Mouse (Mus musculus) megakaryocyte, embryonic 14.5 days (primary cell): ENCODE measurements around the gene Fbxl13. TPM values are rescaled to one million over a fixed set of nuclear protein-coding genes. Genes with fewer than 3 reads are reported as not detected.

Experiments used
- H3K27me3 ChIP-seq: replicated peaks from 2 replicates; pipeline ENCODE3; 2012; ENCODE audit warnings: inconsistent platforms
- H3K36me3 ChIP-seq: replicated peaks from 2 replicates; pipeline ENCODE3; 2012; ENCODE audit warnings: low read length, inconsistent platforms, mixed read lengths
- H3K4me1 ChIP-seq: 2 replicates; pipeline ENCODE4 v1.6.1; 2012; ENCODE audit warnings: inconsistent platforms
- H3K4me3 ChIP-seq: replicated peaks from 2 replicates; pipeline ENCODE3; 2012; ENCODE audit warnings: moderate library complexity, mild to moderate bottlenecking, inconsistent platforms
- H3K9me3 ChIP-seq: 2 replicates; pipeline ENCODE4 v1.6.1; 2012; ENCODE audit warnings: inconsistent platforms
- FLI1 ChIP-seq: IDR thresholded peaks from 2 replicates; pipeline ENCODE4 v1.6.1; 2012; ENCODE audit warnings: low read length, inconsistent platforms, mixed read lengths
- GATA1 ChIP-seq: IDR thresholded peaks from 3 replicates; pipeline ENCODE4 v1.6.1; 2012; ENCODE audit warnings: mixed read lengths, low read length, inconsistent platforms, borderline replicate concordance
- polyA plus RNA-seq: library from polyadenylated mRNA; stranded (reverse); fragments of >175 nt; gene quantifications from 2 replicates; pipeline ENCODE4 v1.2.3, GENCODE M21; 2012; ENCODE audit warnings: low replicate concordance; ENCODE audit not compliant: insufficient read depth

The Fbxl13 gene
- polyA plus RNA-seq, 1 experiment, result not detected

- Histone ChIP-seq H3K4me1 (peaks cover 20% of the 10 kb centered on the region), H3K36me3 (no peaks in the 10 kb centered on the region), H3K9me3 (no peaks in the 10 kb centered on the region), H3K27me3 (no peaks in the 10 kb centered on the region), H3K4me3 (no peak overlapping the region)
- TF ChIP-seq FLI1 (no peak), GATA1 (no peak)
Observed at GRCm38 (mm10) chr5:21493294-21493999, 152.0 kb downstream of the Fbxl13 start.

GRCm38 (mm10) chr5:21492213-21492612, 153.2 kb downstream of the Fbxl13 start:
- H3K27me3 ChIP-seq, result no peaks in the 10 kb centered on the region
- H3K4me1 ChIP-seq, result peaks cover 22% of the 10 kb centered on the region
- H3K4me3 ChIP-seq, result no peak overlapping the region
- H3K9me3 ChIP-seq, result no peaks in the 10 kb centered on the region
- TF ChIP-seq FLI1, result no peak
- no peak for TF ChIP-seq GATA1
- no peaks in the 10 kb centered on the region for H3K36me3 ChIP-seq

- peaks cover 21% of the 10 kb centered on the region for H3K4me1 ChIP-seq
- H3K4me3 ChIP-seq, result no peak overlapping the region
- no peaks in the 10 kb centered on the region for H3K9me3 ChIP-seq
- no peaks in the 10 kb centered on the region for H3K36me3 ChIP-seq
- H3K27me3 ChIP-seq, result no peaks in the 10 kb centered on the region
- TF ChIP-seq GATA1 (no peak), FLI1 (no peak)
Observed at GRCm38 (mm10) chr5:21491469-21491868, 154.0 kb downstream of the Fbxl13 start.

GRCm38 (mm10) chr5:21489135-21489534, 156.3 kb downstream of the Fbxl13 start:
- Histone ChIP-seq H3K9me3 (no peaks in the 10 kb centered on the region), H3K4me3 (no peak overlapping the region), H3K27me3 (no peaks in the 10 kb centered on the region), H3K36me3 (no peaks in the 10 kb centered on the region), H3K4me1 (peaks cover 10% of the 10 kb centered on the region)
- TF ChIP-seq FLI1, result no peak
- no peak for TF ChIP-seq GATA1

- Histone ChIP-seq H3K4me3 (no peak overlapping the region), H3K27me3 (no peaks in the 10 kb centered on the region), H3K4me1 (peaks cover 10% of the 10 kb centered on the region), H3K9me3 (no peaks in the 10 kb centered on the region), H3K36me3 (no peaks in the 10 kb centered on the region)
- no peak for TF ChIP-seq FLI1
- TF ChIP-seq GATA1, result no peak
Observed at GRCm38 (mm10) chr5:21488506-21488905, 156.9 kb downstream of the Fbxl13 start.

GRCm38 (mm10) chr5:21487716-21488115, 157.7 kb downstream of the Fbxl13 start:
- H3K4me3 ChIP-seq, result no peak overlapping the region
- TF ChIP-seq FLI1, result no peak
- no peak for TF ChIP-seq GATA1
- no peaks in the 10 kb centered on the region for H3K9me3 ChIP-seq

GRCm38 (mm10) chr5:21487306-21487705, 158.1 kb downstream of the Fbxl13 start:
- Histone ChIP-seq H3K4me3 (no peak overlapping the region), H3K4me1 (peaks cover 19% of the 10 kb centered on the region), H3K36me3 (no peaks in the 10 kb centered on the region), H3K9me3 (no peaks in the 10 kb centered on the region), H3K27me3 (no peaks in the 10 kb centered on the region)
- TF ChIP-seq GATA1, result no peak
- no peak for TF ChIP-seq FLI1

More at GRCm38 (mm10) chr5:21487716-21488115, 157.7 kb downstream of the Fbxl13 start:
- Histone ChIP-seq H3K36me3 (no peaks in the 10 kb centered on the region), H3K27me3 (no peaks in the 10 kb centered on the region), H3K4me1 (peaks cover 15% of the 10 kb centered on the region)

- Histone ChIP-seq H3K4me3 (no peak overlapping the region), H3K9me3 (no peaks in the 10 kb centered on the region), H3K27me3 (no peaks in the 10 kb centered on the region), H3K36me3 (no peaks in the 10 kb centered on the region), H3K4me1 (peaks cover 21% of the 10 kb centered on the region)
- TF ChIP-seq FLI1 (no peak), GATA1 (no peak)
Observed at GRCm38 (mm10) chr5:21486798-21487197, 158.6 kb downstream of the Fbxl13 start.

- peaks cover 22% of the 10 kb centered on the region for H3K4me1 ChIP-seq
- H3K4me3 ChIP-seq, result no peak overlapping the region
- peaks cover 14% of the 10 kb centered on the region for H3K36me3 ChIP-seq
Observed at GRCm38 (mm10) chr5:21485197-21485829, 160.1 kb downstream of the Fbxl13 start.

GRCm38 (mm10) chr5:21483275-21483674, 162.2 kb downstream of the Fbxl13 start:
- TF ChIP-seq FLI1 (no peak), GATA1 (no peak)
- Histone ChIP-seq H3K36me3 (peaks cover 32% of the 10 kb centered on the region), H3K4me3 (no peak overlapping the region), H3K27me3 (no peaks in the 10 kb centered on the region), H3K4me1 (peaks cover 34% of the 10 kb centered on the region), H3K9me3 (no peaks in the 10 kb centered on the region)

More at GRCm38 (mm10) chr5:21485197-21485829, 160.1 kb downstream of the Fbxl13 start:
- H3K27me3 ChIP-seq, result no peaks in the 10 kb centered on the region
- TF ChIP-seq FLI1, result no peak
- no peak for TF ChIP-seq GATA1
- H3K9me3 ChIP-seq, result no peaks in the 10 kb centered on the region
